Mouse (Mus musculus): Measurements from ENCODE around the gene Sgsm2. TPM values are rescaled to one million over a fixed set of nuclear protein-coding genes. Genes with fewer than 3 reads are reported as not detected.

The Sgsm2 gene
- polyA plus RNA-seq, 1 experiment from 2014 or later: 25.1 TPM

DNA sequence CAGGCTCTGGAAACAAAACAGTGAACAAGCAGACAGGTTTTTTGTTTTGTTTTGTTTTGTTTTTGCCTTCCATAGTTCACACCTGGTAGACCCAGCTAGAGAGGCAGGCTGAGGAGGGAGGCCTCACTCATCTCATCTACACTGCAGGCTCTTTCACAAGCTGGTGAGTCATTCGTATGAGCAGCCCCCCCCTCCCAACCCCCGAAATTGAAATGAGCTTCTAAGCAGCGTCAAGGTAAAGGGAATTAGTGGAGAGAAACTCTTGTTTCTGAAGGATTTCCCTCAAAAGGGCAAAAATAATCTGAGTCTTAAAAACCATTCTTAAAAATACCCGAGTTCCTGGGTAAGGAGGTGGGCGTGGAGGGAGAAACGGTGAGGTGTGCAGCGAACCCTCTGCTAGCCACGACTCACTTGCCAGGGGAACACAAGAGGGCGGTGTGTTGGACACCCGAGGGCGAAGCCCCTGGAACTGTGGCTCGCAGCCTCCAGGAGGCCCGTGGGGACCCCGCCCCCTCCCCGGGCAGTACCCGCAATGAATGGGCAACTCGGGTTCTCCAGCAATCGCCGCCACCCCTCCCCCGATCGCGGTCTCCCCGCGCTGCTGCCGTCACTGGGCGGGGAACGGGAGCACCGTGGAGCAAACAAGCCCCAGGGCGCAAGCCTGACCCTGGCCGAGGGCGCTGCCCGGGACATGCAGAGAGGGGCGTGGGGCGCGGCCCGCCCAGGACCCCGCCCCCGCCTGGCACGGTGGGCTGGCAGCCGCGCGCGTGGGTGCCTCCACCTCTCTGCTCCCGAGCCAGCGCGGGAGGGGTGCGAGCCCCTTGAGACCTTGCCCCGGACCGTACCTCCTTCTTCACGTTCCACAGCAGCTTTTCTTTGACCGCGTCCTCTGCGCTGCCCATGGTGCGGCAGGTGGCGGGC is 620 bp downstream of the Sgsm2 start:
- peak; percentile 50 for ATAC-seq
- no peaks in the 10 kb centered on the region for H3K9me3 ChIP-seq (ENCODE audit: control insufficient read depth, low read length)
- WGBS: under 1% methylated on average over 46 of the region's 55 CpGs
- H3K27ac ChIP-seq (ENCODE audit: low read depth, low read length): peak overlapping the region; percentile 86
- no peaks in the 10 kb centered on the region for H3K27me3 ChIP-seq (replicated peaks; ENCODE audit: control insufficient read depth, insufficient read depth, low read length)
- H3K4me3 ChIP-seq (ENCODE audit: low read length): peak overlapping the region; percentile 62
- H3K4me2 ChIP-seq (ENCODE audit: low read length): peak overlapping the region; percentile 59
- H3K36me3 ChIP-seq (ENCODE audit: control insufficient read depth, insufficient read depth, low read length): peaks cover 16% of the 10 kb centered on the region
- H3K9ac ChIP-seq (ENCODE audit: low read depth, low read length): peak overlapping the region; percentile 91
- H3K4me1 ChIP-seq (ENCODE audit: control insufficient read depth, insufficient read depth, low read depth, low read length): peaks cover 23% of the 10 kb centered on the region

DNA sequence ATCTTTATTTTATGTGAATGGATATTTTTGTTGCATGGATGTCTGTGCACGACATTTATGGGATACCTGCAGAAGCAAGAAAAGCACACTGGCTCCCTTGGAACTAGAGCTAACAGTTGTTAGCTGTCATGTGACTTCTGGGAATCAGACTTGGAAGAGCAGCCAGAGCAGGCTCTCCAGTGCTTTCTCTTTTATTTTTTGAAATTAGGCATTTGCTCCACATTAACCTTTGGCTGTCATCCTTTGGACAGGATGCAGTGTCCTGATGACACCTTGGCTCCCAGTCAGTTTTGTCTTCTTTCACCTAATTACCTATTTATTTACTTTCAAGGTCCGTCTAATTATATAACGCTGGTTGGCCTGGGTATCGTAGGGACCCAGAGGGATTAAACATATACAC is 2.2 kb downstream of the Sgsm2 start:
- WGBS: 84% methylated on average over 4 of the region's 4 CpGs
- H3K27me3 ChIP-seq (replicated peaks; ENCODE audit: control insufficient read depth, insufficient read depth, low read length): no peaks in the 10 kb centered on the region
- H3K4me2 ChIP-seq (ENCODE audit: low read length): no peak overlapping the region
- no peak for ATAC-seq
- H3K27ac ChIP-seq (ENCODE audit: low read depth, low read length): no peak overlapping the region
- no peak overlapping the region for H3K9ac ChIP-seq (ENCODE audit: low read depth, low read length)
- H3K4me1 ChIP-seq (ENCODE audit: control insufficient read depth, insufficient read depth, low read depth, low read length): peaks cover 21% of the 10 kb centered on the region
- H3K9me3 ChIP-seq (ENCODE audit: control insufficient read depth, low read length): no peaks in the 10 kb centered on the region
- H3K36me3 ChIP-seq (ENCODE audit: control insufficient read depth, insufficient read depth, low read length): no peaks in the 10 kb centered on the region
- no peak overlapping the region for H3K4me3 ChIP-seq (ENCODE audit: low read length)

DNA sequence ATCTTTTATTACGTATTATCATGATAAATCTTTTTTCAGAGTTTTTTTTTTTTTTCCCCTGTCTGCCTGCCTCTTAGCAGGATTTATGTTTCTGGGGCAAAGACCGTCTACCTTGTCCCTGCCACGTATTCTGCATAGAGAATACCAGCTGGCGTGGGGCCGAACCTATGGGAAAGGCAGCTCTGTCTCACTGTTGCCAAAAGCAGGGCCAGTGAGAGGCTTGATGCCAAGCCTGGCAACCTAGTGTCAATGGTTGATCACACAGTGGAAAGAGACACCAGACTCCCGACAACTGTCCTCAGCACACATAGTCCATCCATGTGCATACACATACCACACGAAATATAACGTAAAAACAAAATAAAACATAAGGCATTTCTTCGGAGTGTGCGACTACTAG is 13.8 kb downstream of the Sgsm2 start:
- no peak overlapping the region for H3K4me2 ChIP-seq (ENCODE audit: low read length)
- H3K36me3 ChIP-seq (ENCODE audit: control insufficient read depth, insufficient read depth, low read length): 0 out of 2 replicates have a peak, but pooled peaks cover 2% of the 10 kb centered on the region
- WGBS: 83% methylated on average over 10 of the region's 10 CpGs
- no peak overlapping the region for H3K4me3 ChIP-seq (ENCODE audit: low read length)
- H3K27ac ChIP-seq (ENCODE audit: low read depth, low read length): no peak overlapping the region
- H3K9me3 ChIP-seq (ENCODE audit: control insufficient read depth, low read length): no peaks in the 10 kb centered on the region
- H3K9ac ChIP-seq (ENCODE audit: low read depth, low read length): no peak overlapping the region
- peak; percentile 56 for ATAC-seq
- no peaks in the 10 kb centered on the region for H3K27me3 ChIP-seq (replicated peaks; ENCODE audit: control insufficient read depth, insufficient read depth, low read length)
- peaks cover 5% of the 10 kb centered on the region; the same call in 1 of the 2 replicates for H3K4me1 ChIP-seq (ENCODE audit: control insufficient read depth, insufficient read depth, low read depth, low read length)

DNA sequence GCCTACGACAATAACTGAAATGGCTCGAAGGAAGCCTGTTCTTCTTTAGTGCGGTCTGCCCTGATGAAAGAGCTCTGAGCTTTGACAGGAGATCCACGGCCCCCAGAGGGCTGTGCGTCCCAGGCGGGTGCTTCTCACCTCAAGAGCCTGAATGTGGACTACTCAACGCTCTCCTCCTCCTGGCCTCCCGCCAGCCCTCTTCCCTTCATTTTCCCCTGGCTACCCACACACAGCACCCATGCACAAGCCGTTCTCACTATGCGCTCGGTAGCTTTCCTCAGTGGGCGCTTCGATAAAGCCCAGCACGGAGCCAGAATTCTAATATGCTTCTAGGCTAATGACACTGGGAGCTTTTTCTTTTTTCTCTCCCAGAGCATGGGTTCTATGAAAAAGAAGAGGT is 14.9 kb downstream of the Sgsm2 start:
- H3K4me2 ChIP-seq (ENCODE audit: low read length): peak overlapping the region; percentile 2; the same call in 1 of the 2 replicates
- 55% methylated on average over 14 of the region's 14 CpGs for WGBS

DNA sequence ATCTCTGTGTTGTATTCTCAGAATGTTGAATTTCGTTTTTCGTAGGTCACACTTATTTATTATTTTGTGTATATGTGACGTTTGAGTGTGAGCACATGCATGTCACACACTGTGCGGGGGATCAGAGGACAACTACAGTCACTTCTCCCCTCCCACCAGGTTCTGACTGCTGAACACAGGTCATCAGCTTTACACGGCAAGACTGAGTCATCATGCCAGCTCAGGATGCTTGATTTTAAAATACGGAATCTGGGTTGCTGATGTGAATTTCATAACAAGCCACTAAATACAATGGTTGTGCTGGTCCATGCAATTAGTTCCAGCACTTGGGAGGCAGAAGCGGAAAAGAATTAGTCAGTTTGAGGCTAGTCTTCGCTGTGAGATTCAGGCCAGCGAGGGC is 15.9 kb downstream of the Sgsm2 start:
- Histone ChIP-seq H3K9me3 (ENCODE audit: control insufficient read depth, low read length) (no peaks in the 10 kb centered on the region), H3K4me1 (ENCODE audit: control insufficient read depth, insufficient read depth, low read depth, low read length) (peaks cover 16% of the 10 kb centered on the region), H3K27ac (ENCODE audit: low read depth, low read length) (no peak overlapping the region), H3K27me3 (replicated peaks; ENCODE audit: control insufficient read depth, insufficient read depth, low read length) (no peaks in the 10 kb centered on the region), H3K9ac (ENCODE audit: low read depth, low read length) (no peak overlapping the region), H3K36me3 (ENCODE audit: control insufficient read depth, insufficient read depth, low read length) (0 out of 2 replicates have a peak, but pooled peaks cover 2% of the 10 kb centered on the region), H3K4me3 (ENCODE audit: low read length) (no peak overlapping the region), H3K4me2 (ENCODE audit: low read length) (no peak overlapping the region)
- 88% methylated on average over 9 of the region's 9 CpGs for WGBS
- no peak for ATAC-seq

More for the DNA sequence above, 14.9 kb downstream of the Sgsm2 start:
- H3K27me3 ChIP-seq (replicated peaks; ENCODE audit: control insufficient read depth, insufficient read depth, low read length): no peaks in the 10 kb centered on the region
- H3K36me3 ChIP-seq (ENCODE audit: control insufficient read depth, insufficient read depth, low read length): 0 out of 2 replicates have a peak, but pooled peaks cover 2% of the 10 kb centered on the region
- no peak overlapping the region for H3K4me3 ChIP-seq (ENCODE audit: low read length)
- peak overlapping the region; percentile 34; the same call in 1 of the 2 replicates for H3K27ac ChIP-seq (ENCODE audit: low read depth, low read length)
- H3K9ac ChIP-seq (ENCODE audit: low read depth, low read length): no peak overlapping the region
- ATAC-seq: peak; percentile 27; the same call in 1 of the 2 replicates
- H3K9me3 ChIP-seq (ENCODE audit: control insufficient read depth, low read length): no peaks in the 10 kb centered on the region
- H3K4me1 ChIP-seq (ENCODE audit: control insufficient read depth, insufficient read depth, low read depth, low read length): peaks cover 6% of the 10 kb centered on the region

DNA sequence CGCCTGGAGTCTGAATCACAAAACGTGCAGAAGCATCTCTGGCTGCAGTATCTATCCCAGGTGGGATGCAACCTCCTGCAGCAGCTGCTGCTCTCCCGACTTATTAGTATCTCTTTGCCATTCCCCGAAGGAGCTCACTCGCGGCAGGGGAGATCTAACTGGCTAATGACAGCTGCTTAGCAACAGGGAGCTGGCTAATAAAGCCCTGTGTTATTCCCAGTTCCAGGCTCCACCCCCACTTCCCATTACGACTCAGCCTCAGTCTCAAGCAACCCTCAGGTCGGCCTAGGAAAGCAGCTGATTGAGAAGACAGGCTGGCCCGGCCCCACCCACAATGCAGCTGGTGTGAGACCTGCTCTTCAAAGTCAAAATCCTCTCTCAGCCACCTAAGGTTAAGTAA is 20.1 kb downstream of the Sgsm2 start:
- Histone ChIP-seq H3K9ac (ENCODE audit: low read depth, low read length) (peak overlapping the region; percentile 40; the same call in 1 of the 2 replicates), H3K27ac (ENCODE audit: low read depth, low read length) (peak overlapping the region; percentile 79), H3K4me2 (ENCODE audit: low read length) (peak overlapping the region; percentile 49), H3K36me3 (ENCODE audit: control insufficient read depth, insufficient read depth, low read length) (no peaks in the 10 kb centered on the region; the same call in 1 of the 2 replicates), H3K4me1 (ENCODE audit: control insufficient read depth, insufficient read depth, low read depth, low read length) (peaks cover 12% of the 10 kb centered on the region), H3K9me3 (ENCODE audit: control insufficient read depth, low read length) (no peaks in the 10 kb centered on the region), H3K27me3 (replicated peaks; ENCODE audit: control insufficient read depth, insufficient read depth, low read length) (no peaks in the 10 kb centered on the region), H3K4me3 (ENCODE audit: low read length) (peak overlapping the region; percentile 21; the same call in 1 of the 2 replicates)
- under 1% methylated on average over 9 of the region's 9 CpGs for WGBS
- ATAC-seq: peak; percentile 91

DNA sequence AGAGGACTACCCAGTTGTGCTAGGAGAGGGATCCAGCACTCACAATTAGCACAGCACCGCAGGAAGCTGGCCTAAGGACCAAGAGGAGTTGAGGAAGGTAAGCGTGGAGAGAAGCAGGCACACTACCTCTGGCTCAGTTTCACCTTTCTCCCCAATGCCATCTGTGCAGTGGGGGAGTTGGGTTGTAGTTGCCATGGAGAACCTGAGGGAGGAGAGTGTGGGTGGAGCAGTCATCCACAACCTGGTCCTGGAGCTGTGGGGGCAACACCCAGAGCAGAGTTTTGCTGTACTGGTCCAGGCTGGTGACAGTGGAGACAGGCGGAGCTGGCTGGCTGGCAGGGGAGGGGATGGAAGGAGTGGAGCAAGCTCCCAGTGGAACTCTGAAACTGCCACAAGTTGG is 22.2 kb downstream of the Sgsm2 start:
- Histone ChIP-seq H3K9me3 (ENCODE audit: control insufficient read depth, low read length) (no peaks in the 10 kb centered on the region), H3K27ac (ENCODE audit: low read depth, low read length) (no peak overlapping the region), H3K36me3 (ENCODE audit: control insufficient read depth, insufficient read depth, low read length) (no peaks in the 10 kb centered on the region; the same call in 1 of the 2 replicates), H3K4me1 (ENCODE audit: control insufficient read depth, insufficient read depth, low read depth, low read length) (peaks cover 20% of the 10 kb centered on the region), H3K4me2 (ENCODE audit: low read length) (no peak overlapping the region), H3K27me3 (replicated peaks; ENCODE audit: control insufficient read depth, insufficient read depth, low read length) (no peaks in the 10 kb centered on the region), H3K9ac (ENCODE audit: low read depth, low read length) (no peak overlapping the region), H3K4me3 (ENCODE audit: low read length) (no peak overlapping the region)
- ATAC-seq: no peak
- 72% methylated on average over 3 of the region's 3 CpGs for WGBS

DNA sequence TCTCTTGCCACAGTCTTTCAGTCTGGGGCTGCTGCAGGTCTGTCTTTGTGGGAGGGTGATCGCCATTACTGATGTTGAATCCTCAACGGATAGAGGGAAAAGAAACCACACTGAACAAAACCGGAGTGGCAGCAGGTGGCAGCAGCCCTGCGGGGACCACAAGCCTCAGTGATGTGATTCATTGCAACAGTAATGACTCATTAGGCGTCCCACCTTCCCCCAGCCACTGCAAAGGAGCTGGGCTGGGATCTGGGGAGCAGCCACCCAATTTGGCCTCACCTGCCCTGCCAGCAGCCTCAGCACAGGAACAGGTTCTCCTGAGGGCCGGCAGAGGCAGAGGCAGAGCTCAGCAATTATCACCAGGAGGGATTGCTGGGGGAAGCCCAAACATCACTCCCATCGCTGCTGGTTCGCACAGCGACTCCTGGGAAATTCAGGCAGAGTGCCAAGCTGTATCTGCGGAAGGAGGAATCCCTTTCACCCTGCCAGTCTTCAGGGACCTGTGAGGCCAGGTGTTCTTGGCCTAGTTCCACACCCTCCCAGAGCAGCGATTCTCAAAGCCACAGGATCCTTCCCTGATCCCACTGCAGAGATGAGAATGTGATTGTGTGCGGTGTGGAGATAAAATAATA is 25.8 kb downstream of the Sgsm2 start:
- Histone ChIP-seq H3K9ac (ENCODE audit: low read depth, low read length) (no peak overlapping the region), H3K4me2 (ENCODE audit: low read length) (peak overlapping the region; percentile 8; the same call in 1 of the 2 replicates), H3K36me3 (ENCODE audit: control insufficient read depth, insufficient read depth, low read length) (peaks cover 4% of the 10 kb centered on the region), H3K27me3 (replicated peaks; ENCODE audit: control insufficient read depth, insufficient read depth, low read length) (no peaks in the 10 kb centered on the region), H3K4me3 (ENCODE audit: low read length) (no peak overlapping the region), H3K9me3 (ENCODE audit: control insufficient read depth, low read length) (no peaks in the 10 kb centered on the region), H3K27ac (ENCODE audit: low read depth, low read length) (peak overlapping the region; percentile 57), H3K4me1 (ENCODE audit: control insufficient read depth, insufficient read depth, low read depth, low read length) (peaks cover 13% of the 10 kb centered on the region)
- WGBS: 11% methylated on average over 12 of the region's 12 CpGs
- no peak for ATAC-seq

DNA sequence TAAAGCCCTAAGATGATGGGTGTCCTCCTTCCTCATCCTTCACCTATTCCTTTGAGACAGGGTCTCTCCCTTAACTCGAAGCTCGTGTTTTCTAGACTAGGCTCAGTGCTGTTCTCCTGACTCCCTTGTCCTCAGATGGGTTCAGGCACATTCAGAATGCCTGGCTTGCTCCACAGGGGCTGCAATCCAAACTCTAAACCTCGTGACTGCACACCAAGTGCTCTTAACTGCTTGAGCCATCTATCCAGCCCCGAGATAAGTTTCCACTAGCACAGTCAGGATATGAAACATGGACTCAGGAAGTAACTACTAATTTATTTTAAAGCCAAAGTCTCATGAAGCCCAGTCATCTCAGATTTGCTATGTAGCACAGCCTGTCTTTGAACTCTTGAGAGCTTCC is 26.3 kb downstream of the Sgsm2 start:
- H3K9ac ChIP-seq (ENCODE audit: low read depth, low read length): no peak overlapping the region
- no peaks in the 10 kb centered on the region for H3K9me3 ChIP-seq (ENCODE audit: control insufficient read depth, low read length)
- 69% methylated on average over 4 of the region's 4 CpGs for WGBS
- ATAC-seq: no peak
- H3K4me3 ChIP-seq (ENCODE audit: low read length): no peak overlapping the region
- H3K27me3 ChIP-seq (replicated peaks; ENCODE audit: control insufficient read depth, insufficient read depth, low read length): no peaks in the 10 kb centered on the region
- H3K4me1 ChIP-seq (ENCODE audit: control insufficient read depth, insufficient read depth, low read depth, low read length): peaks cover 11% of the 10 kb centered on the region
- peaks cover 4% of the 10 kb centered on the region for H3K36me3 ChIP-seq (ENCODE audit: control insufficient read depth, insufficient read depth, low read length)
- H3K4me2 ChIP-seq (ENCODE audit: low read length): no peak overlapping the region
- peak overlapping the region; percentile 36; the same call in 1 of the 2 replicates for H3K27ac ChIP-seq (ENCODE audit: low read depth, low read length)

All from hindbrain, embryonic 16.5 days (tissue).